Mouse (Mus musculus) CH12.LX (cell line): ENCODE data around the gene AI837181. TPM values are rescaled to one million over a fixed set of nuclear protein-coding genes. Genes with fewer than 3 reads are reported as not detected.

Experiments used
- DNase-seq: peaks from one replicate; pipeline ENCODE4 v3.0.0-alpha.2; 2013; ENCODE audit errors: extremely low read depth
- H3K27ac ChIP-seq: 2 replicates; pipeline ENCODE4 v1.5.1; 2012; ENCODE audit warnings: low read depth, mild to moderate bottlenecking, control low read depth, moderate library complexity; ENCODE audit not compliant: insufficient read depth
- H3K27me3 ChIP-seq: replicated peaks from 2 replicates; pipeline ENCODE3; 2012; ENCODE audit warnings: inconsistent platforms
- H3K36me3 ChIP-seq, 2 experiments: replicated peaks in 1 of 2; 2 replicates each; pipeline versions ENCODE3 to v1.6.1; 2012; ENCODE audit warnings: inconsistent platforms in 1 of 2, low read length in 1 of 2, mild to moderate bottlenecking in 1 of 2, mixed read lengths in 1 of 2, moderate library complexity in 1 of 2; ENCODE audit not compliant: control insufficient read depth in 1 of 2, insufficient read depth in 1 of 2
- H3K4me1 ChIP-seq, 2 experiments: 2 replicates each; pipeline ENCODE4 v1.6.1; 2012; ENCODE audit warnings: inconsistent platforms in 1 of 2, moderate library complexity in 1 of 2; ENCODE audit not compliant: insufficient read depth in 2 of 2, control insufficient read depth in 1 of 2
- H3K4me2 ChIP-seq: 2 replicates; pipeline ENCODE4 v1.6.1; 2012; ENCODE audit warnings: low read depth, mild to moderate bottlenecking, control low read depth; ENCODE audit not compliant: poor library complexity, insufficient read depth, severe bottlenecking
- H3K4me3 ChIP-seq, 3 experiments: fragments of 150-350 bp in 1 of 3; sonication (generic) in 1 of 3; replicated peaks in 1 of 3; 2 replicates each; pipeline versions ENCODE3 to v1.5.1; 2011 to 2012; ENCODE audit warnings: low read depth in 2 of 3, low read length in 2 of 3, mild to moderate bottlenecking in 2 of 3, moderate library complexity in 2 of 3, control low read depth in 1 of 3, improper control_type of control experiment in 1 of 3, inconsistent platforms in 1 of 3, mixed read lengths in 1 of 3; ENCODE audit not compliant: poor library complexity in 1 of 3
- H3K79me2 ChIP-seq: replicated peaks from 2 replicates; pipeline ENCODE4 v1.6.1; 2012; ENCODE audit warnings: mild to moderate bottlenecking, moderate library complexity; ENCODE audit not compliant: control insufficient read depth, poor library complexity, insufficient read depth, severe bottlenecking; ENCODE audit errors: extremely low read depth
- H3K9ac ChIP-seq: 2 replicates; pipeline ENCODE4 v1.6.1; 2012; ENCODE audit warnings: low read depth, mild to moderate bottlenecking, control low read depth, moderate library complexity; ENCODE audit not compliant: insufficient read depth
- H3K9me3 ChIP-seq: replicated peaks from 2 replicates; pipeline ENCODE3; 2012; ENCODE audit warnings: low read length, inconsistent platforms, mixed read lengths
- CHD2 ChIP-seq: IDR thresholded peaks from 2 replicates; pipeline ENCODE4 v1.6.1; 2011; ENCODE audit warnings: low read length, improper control_type of control experiment
- CTCF ChIP-seq, 2 experiments: IDR thresholded peaks in 1 of 2; conservative IDR thresholded peaks in 1 of 2; 2 replicates each; pipeline ENCODE4 v1.5.1; 2011 to 2012; ENCODE audit warnings: low read depth in 2 of 2, low read length in 2 of 2, improper control_type of control experiment in 1 of 2, inconsistent platforms in 1 of 2, mild to moderate bottlenecking in 1 of 2, moderate library complexity in 1 of 2
- E2F4 ChIP-seq: IDR thresholded peaks from 2 replicates; pipeline ENCODE4 v1.6.1; 2011; ENCODE audit warnings: low read depth, low read length, improper control_type of control experiment; ENCODE audit not compliant: insufficient replicate concordance
- ELF1 ChIP-seq: IDR thresholded peaks from 2 replicates; pipeline ENCODE4 v1.6.1; 2014; ENCODE audit warnings: low read depth, mild to moderate bottlenecking, inconsistent platforms, low read length, improper control_type of control experiment
- ETS1 ChIP-seq: conservative IDR thresholded peaks from 2 replicates; pipeline ENCODE4 v1.6.1; 2012; ENCODE audit warnings: low read depth, mild to moderate bottlenecking, inconsistent platforms, low read length, improper control_type of control experiment, moderate library complexity
- IRF4 ChIP-seq: IDR thresholded peaks from 2 replicates; pipeline ENCODE4 v1.6.1; 2014; ENCODE audit warnings: low read depth, mild to moderate bottlenecking, inconsistent platforms, low read length, improper control_type of control experiment
- JUN ChIP-seq: IDR thresholded peaks from 2 replicates; pipeline ENCODE4 v1.6.1; 2011; ENCODE audit warnings: low read depth, mild to moderate bottlenecking, low read length, improper control_type of control experiment, moderate library complexity; ENCODE audit not compliant: insufficient read depth
- KAT2A ChIP-seq: IDR thresholded peaks from 2 replicates; pipeline ENCODE4 v1.6.1; 2012; ENCODE audit warnings: low read length, improper control_type of control experiment, inconsistent platforms; ENCODE audit not compliant: insufficient replicate concordance
- MEF2A ChIP-seq: IDR thresholded peaks from 2 replicates; pipeline ENCODE4 v1.6.1; 2014; ENCODE audit warnings: low read depth, mild to moderate bottlenecking, inconsistent platforms, low read length, improper control_type of control experiment, borderline replicate concordance
- NELFE ChIP-seq: IDR thresholded peaks from 2 replicates; pipeline ENCODE4 v1.6.1; 2011; ENCODE audit warnings: low read depth, low read length, improper control_type of control experiment
- POLR2A ChIP-seq: IDR thresholded peaks from 2 replicates; pipeline ENCODE4 v1.6.1; 2011; ENCODE audit warnings: low read depth, mild to moderate bottlenecking, improper control_type of control experiment, low read length
- RAD21 ChIP-seq: IDR thresholded peaks from 2 replicates; pipeline ENCODE4 v1.6.1; 2011; ENCODE audit warnings: low read depth, mild to moderate bottlenecking, low read length, improper control_type of control experiment, moderate library complexity
- SMC3 ChIP-seq: IDR thresholded peaks from 2 replicates; pipeline ENCODE4 v1.6.1; 2011; ENCODE audit warnings: low read depth, low read length, improper control_type of control experiment
- TCF12 ChIP-seq: IDR thresholded peaks from 2 replicates; pipeline ENCODE4 v1.6.1; 2014; ENCODE audit warnings: low read depth, mild to moderate bottlenecking, inconsistent platforms, low read length, improper control_type of control experiment
- ZKSCAN1 ChIP-seq: IDR thresholded peaks from 2 replicates; pipeline ENCODE4 v1.6.1; 2012; ENCODE audit warnings: low read depth, inconsistent platforms, low read length, improper control_type of control experiment, borderline replicate concordance
- dilution Hi-C: fragments of 300-500 bp; cut with MboI; formaldehyde crosslinking; loops from 2 replicates; pipeline ENCODE4 v1.14.3; 2020; ENCODE audit warnings: low sequenced_read_pairs; ENCODE audit not compliant: extremely low pct_unique_long_range_greater_than_20kb, extremely low pct_ligation_motif_present
- in situ Hi-C: fragments of 300-500 bp; cut with MboI; formaldehyde crosslinking; loops from 3 replicates; pipeline ENCODE4 v1.14.3; 2019; ENCODE audit warnings: low sequenced_read_pairs, low pct_ligation_motif_present, low pct_unique_long_range_greater_than_20kb, mixed read lengths
- polyA plus RNA-seq: library from polyadenylated mRNA; unstranded; fragments of >175 nt; gene quantifications from 2 replicates; pipeline ENCODE4 v1.2.1, GENCODE M21; 2012; ENCODE audit warnings: low read depth; ENCODE audit not compliant: insufficient read length
- total RNA-seq, 2 experiments: library from RNA; depleted of rRNA; stranded (reverse); fragments of 300-350 nt in 1 of 2; fragments of >200 nt in 1 of 2; gene quantifications; 2 replicates each; pipeline ENCODE4 v1.2.3; 2012 to 2014

AI837181 gene
- total and polyA plus RNA-seq, 3 experiments: 9.8 to 25.1 (median 22.0) TPM

GRCm38 (mm10) chr19:5425906-5426565, 1.1 kb downstream of the AI837181 start:
- DNase-seq: peak; percentile 17
- H3K27ac ChIP-seq: no peak overlapping the region
- no peaks in the 10 kb centered on the region for H3K27me3 ChIP-seq
- H3K4me1 ChIP-seq: peaks cover 21 to 44% of the 10 kb centered on the region in 2 experiments
- H3K4me2 ChIP-seq: peak overlapping the region; percentile 86
- H3K4me3 ChIP-seq: peak overlapping the region; percentile 75 to 88 (median 85)
- H3K9ac ChIP-seq: peak overlapping the region; percentile 83
- H3K79me2 ChIP-seq: no peaks in the 10 kb centered on the region; the same call in 1 of the 2 replicates
- peaks cover 28 to 44% of the 10 kb centered on the region in 2 experiments for H3K36me3 ChIP-seq
- in situ Hi-C loops: no loop called here
- TF ChIP-seq NELFE (no peak), MEF2A (0 out of 2 replicates have a peak, but pooled peaks have one; percentile 5)
- no peaks in the 10 kb centered on the region for H3K9me3 ChIP-seq
- dilution Hi-C loops: no loop called here

- DNase-seq: no peak
- H3K9me3 ChIP-seq: no peaks in the 10 kb centered on the region
- no peak overlapping the region for H3K4me3 ChIP-seq
- H3K36me3 ChIP-seq: peaks cover 27 to 37% of the 10 kb centered on the region in 2 experiments
- no peaks in the 10 kb centered on the region for H3K27me3 ChIP-seq
- dilution Hi-C loops (no loop called here), in situ Hi-C loops (no loop called here)
- no peak overlapping the region for H3K27ac ChIP-seq
- H3K4me1 ChIP-seq: peaks cover 21 to 47% of the 10 kb centered on the region in 2 experiments
- H3K9ac ChIP-seq: no peak overlapping the region
- TF ChIP-seq MEF2A (no peak), POLR2A (no peak), JUN (no peak), KAT2A (no peak), CHD2 (no peak), RAD21 (no peak), ETS1 (no peak), ZKSCAN1 (no peak), IRF4 (no peak), E2F4 (no peak), NELFE (no peak), CTCF (conservative IDR thresholded peaks at IDR 0.05 in 1 of 2, IDR thresholded peaks at IDR 0.05 in 1 of 2; ENCODE audit: low read depth in 2 of 2, low read length in 2 of 2) (no peak), ELF1 (no peak), TCF12 (no peak), SMC3 (no peak)
- H3K79me2 ChIP-seq: no peaks in the 10 kb centered on the region; the same call in 1 of the 2 replicates
- H3K4me2 ChIP-seq: no peak overlapping the region
These were observed 1.8 kb downstream of the AI837181 start for GRCm38 (mm10) chr19:5426640-5427290.
